Mouse (Mus musculus) liver, embryonic 13.5 days (tissue): Measurements from ENCODE around the gene Akr1e1. TPM values are rescaled to one million over a fixed set of nuclear protein-coding genes. Genes with fewer than 3 reads are reported as not detected.
A peak's percentile ranks its signal among the peaks of the same experiment; 100 is the strongest.
"Not testable (repeated sequence)": the region's sequence is repeated elsewhere in the genome, so short reads cannot be mapped to it uniquely, and the experiment has no call there.

Source experiments
- ATAC-seq: fragments of 200-750 bp; cut with Nextera tagmentation; 2 replicates; pipeline ENCODE4 v1.8.0; 2017; ENCODE audit warnings: low read depth, mild to moderate bottlenecking, moderate number of reproducible peaks, moderate library complexity
- DNase-seq: peaks from one replicate; pipeline ENCODE4 v3.0.0; 2022
- H3K27ac ChIP-seq: fragments of 300-500 bp; sonication (generic); 2 replicates; pipeline ENCODE4 v1.5.1; 2015; ENCODE audit warnings: moderate library complexity, mild to moderate bottlenecking, inconsistent platforms
- H3K27me3 ChIP-seq: fragments of 300-500 bp; sonication (generic); 2 replicates; pipeline ENCODE4 v1.6.1; 2015; ENCODE audit warnings: mild to moderate bottlenecking, inconsistent platforms
- H3K36me3 ChIP-seq: fragments of 300-500 bp; sonication (generic); 2 replicates; pipeline ENCODE4 v1.6.1; 2015; ENCODE audit warnings: mild to moderate bottlenecking, inconsistent platforms
- H3K4me1 ChIP-seq: fragments of 300-500 bp; sonication (generic); replicated peaks from 2 replicates; pipeline ENCODE4 v1.6.1; 2015; ENCODE audit warnings: inconsistent platforms
- H3K4me2 ChIP-seq: fragments of 300-500 bp; sonication (generic); 2 replicates; pipeline ENCODE4 v1.6.1; 2015; ENCODE audit warnings: inconsistent platforms, mild to moderate bottlenecking, moderate library complexity
- H3K4me3 ChIP-seq: fragments of 300-500 bp; sonication (generic); replicated peaks from 2 replicates; pipeline ENCODE4 v1.5.1; 2015; ENCODE audit warnings: mild to moderate bottlenecking, inconsistent platforms
- H3K9ac ChIP-seq: fragments of 300-500 bp; sonication (generic); 2 replicates; pipeline ENCODE4 v1.6.1; 2015; ENCODE audit warnings: mild to moderate bottlenecking, inconsistent platforms
- H3K9me3 ChIP-seq: fragments of 300-500 bp; sonication (generic); replicated peaks from 2 replicates; pipeline ENCODE4 v1.6.1; 2016; ENCODE audit warnings: inconsistent platforms
- WGBS: fragments of 180-500 bp; shearing (Covaris S2); methylation state at CpG from one replicate; pipeline ENCODE4 v1.1.7; 2015; ENCODE audit not compliant: insufficient replicate concordance; 5-methylcytosine and 5-hydroxymethylcytosine counted together
- polyA plus RNA-seq: library from polyadenylated mRNA; unstranded; fragments of >200 nt; fragmentation: Nextera tagmentation; extraction: Ambion mirVana; gene quantifications from 2 replicates; pipeline ENCODE4 v1.2.1, GENCODE M21; 2015

Gene Akr1e1
- polyA plus RNA-seq: 16.2 and 21.5 TPM in 2 replicates

GRCm38 (mm10) chr13:4608961-4609409, at the start of gene Akr1e1:
Gene Akr1e1 (minus strand): TSS chr13:4609174.
- Histone ChIP-seq H3K4me1 (no peaks in the 10 kb centered on the region), H3K9me3 (no peaks in the 10 kb centered on the region), H3K9ac (peak within 1 kb of the TSS; percentile 74), H3K36me3 (no peaks in the 10 kb centered on the region), H3K4me3 (peak within 1 kb of the TSS; percentile 71), H3K27ac (no peak within 1 kb of the TSS), H3K27me3 (no peaks in the 10 kb centered on the region), H3K4me2 (peak within 1 kb of the TSS; percentile 64)
- 4% methylated on average over 10 of the region's 10 CpGs for WGBS
- DNase-seq (peak; percentile 74), ATAC-seq (peak; percentile 100)

- Histone ChIP-seq H3K9ac (no peak overlapping the region), H3K4me2 (no peak overlapping the region), H3K4me1 (no peaks in the 10 kb centered on the region), H3K27ac (no peak overlapping the region), H3K9me3 (no peaks in the 10 kb centered on the region), H3K4me3 (no peak overlapping the region), H3K27me3 (no peaks in the 10 kb centered on the region), H3K36me3 (no peaks in the 10 kb centered on the region)
- WGBS: 71% methylated on average over 5 of the region's 5 CpGs
- no peak for ATAC-seq
- DNase-seq: no peak
These were observed 49.4 kb upstream of the Akr1e1 start for GRCm38 (mm10) chr13:4658346-4658745.

DNA sequence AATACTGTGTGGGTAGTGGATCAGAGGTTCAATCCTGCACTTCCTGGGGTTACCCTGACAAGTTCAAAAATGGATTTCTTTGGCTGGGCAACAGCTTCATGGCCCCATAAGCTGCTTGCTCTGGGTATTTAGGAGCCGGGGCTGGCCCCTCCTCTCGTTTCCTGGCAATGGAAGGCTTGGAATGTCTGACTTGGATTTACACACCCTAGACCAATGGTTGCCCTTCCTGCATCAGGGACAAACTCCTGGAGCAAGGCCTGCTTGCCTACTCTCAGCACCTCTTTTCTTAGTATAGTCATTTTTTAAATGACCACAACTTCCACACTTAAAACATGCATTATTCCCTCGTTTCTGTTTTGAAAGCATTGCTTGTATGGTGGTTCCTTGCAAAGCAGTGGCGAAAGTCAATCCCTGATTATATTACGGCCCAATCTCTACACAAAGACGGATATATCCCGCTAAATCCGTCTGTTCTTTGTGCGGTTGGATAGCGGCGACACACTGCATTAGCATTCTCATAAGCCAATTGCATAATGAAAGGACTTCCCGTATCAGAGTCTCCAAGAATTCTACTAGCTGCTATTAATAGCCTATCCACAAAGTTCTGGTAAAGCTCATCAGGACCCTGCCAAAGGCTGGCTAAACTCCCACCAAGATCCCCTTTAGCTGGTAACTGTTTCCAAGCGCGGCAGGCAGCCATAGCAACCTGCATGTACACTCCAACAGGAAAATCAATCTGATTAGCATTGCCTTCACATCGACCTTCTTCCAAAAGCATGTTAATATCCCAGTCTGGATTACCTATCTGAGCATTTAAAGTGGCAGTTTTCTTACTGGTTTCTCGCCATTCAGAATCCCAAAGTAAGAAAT, 47.5 kb upstream of the Akr1e1 start:
- no peak for DNase-seq
- H3K9ac ChIP-seq: no peak overlapping the region
- H3K4me1 ChIP-seq: no peaks in the 10 kb centered on the region
- no peaks in the 10 kb centered on the region for H3K27me3 ChIP-seq
- no peak overlapping the region for H3K27ac ChIP-seq
- no peaks in the 10 kb centered on the region for H3K36me3 ChIP-seq
- 69% methylated on average over 16 of the region's 16 CpGs for WGBS
- ATAC-seq: no peak
- H3K4me3 ChIP-seq: no peak overlapping the region
- H3K4me2 ChIP-seq: no peak overlapping the region
- no peaks in the 10 kb centered on the region for H3K9me3 ChIP-seq

GRCm38 (mm10) chr13:4650190-4650589, 41.2 kb upstream of the Akr1e1 start:
- Histone ChIP-seq H3K4me1 (no peaks in the 10 kb centered on the region), H3K9ac (no peak overlapping the region), H3K4me2 (no peak overlapping the region), H3K36me3 (no peaks in the 10 kb centered on the region), H3K27ac (no peak overlapping the region), H3K27me3 (no peaks in the 10 kb centered on the region), H3K9me3 (no peaks in the 10 kb centered on the region), H3K4me3 (no peak overlapping the region)
- ATAC-seq (no peak), DNase-seq (no peak)
- WGBS: 35% methylated on average over 3 of the region's 3 CpGs

- H3K27me3 ChIP-seq: no peaks in the 10 kb centered on the region
- H3K4me3 ChIP-seq: no peak overlapping the region
- no peak overlapping the region for H3K9ac ChIP-seq
- H3K27ac ChIP-seq: no peak overlapping the region
- H3K9me3 ChIP-seq: no peaks in the 10 kb centered on the region
- no peaks in the 10 kb centered on the region for H3K4me1 ChIP-seq
- WGBS: 75% methylated on average over 3 of the region's 3 CpGs
- no peak for DNase-seq
- H3K4me2 ChIP-seq: no peak overlapping the region
- no peaks in the 10 kb centered on the region for H3K36me3 ChIP-seq
- no peak for ATAC-seq
These were observed 36.3 kb upstream of the Akr1e1 start for GRCm38 (mm10) chr13:4645248-4645647.

DNA sequence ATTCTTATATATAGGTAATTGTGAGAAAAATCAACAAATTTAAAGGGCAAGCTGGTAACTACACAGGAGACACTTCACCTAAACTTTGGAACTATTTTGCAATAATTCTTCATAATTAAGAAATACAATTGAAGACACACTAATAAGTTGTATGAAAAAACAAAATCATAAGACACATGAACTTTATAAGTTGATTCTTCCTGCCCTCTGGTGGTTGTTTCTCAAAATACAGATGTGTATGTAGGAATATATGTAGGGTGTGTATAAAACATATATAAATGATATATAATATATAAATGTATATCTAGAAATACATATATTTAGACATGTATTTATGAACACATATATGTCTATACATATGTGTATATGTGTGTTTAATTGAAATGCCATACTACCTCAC, 1.9 kb upstream of the Akr1e1 start:
- DNase-seq (no peak), ATAC-seq (no peak)
- Histone ChIP-seq H3K4me2 (no peak overlapping the region), H3K9me3 (no peaks in the 10 kb centered on the region), H3K4me3 (no peak overlapping the region), H3K36me3 (no peaks in the 10 kb centered on the region), H3K27me3 (no peaks in the 10 kb centered on the region), H3K9ac (no peak overlapping the region), H3K27ac (no peak overlapping the region), H3K4me1 (no peaks in the 10 kb centered on the region)

- no peak for DNase-seq
- no peaks in the 10 kb centered on the region for H3K9me3 ChIP-seq
- peak overlapping the region; percentile 64 for H3K4me2 ChIP-seq
- H3K36me3 ChIP-seq: no peaks in the 10 kb centered on the region
- 20% methylated on average over 9 of the region's 9 CpGs for WGBS
- no peaks in the 10 kb centered on the region for H3K27me3 ChIP-seq
- peak overlapping the region; percentile 71 for H3K4me3 ChIP-seq
- peak; percentile 13 for ATAC-seq
- H3K27ac ChIP-seq: no peak overlapping the region
- no peaks in the 10 kb centered on the region for H3K4me1 ChIP-seq
- H3K9ac ChIP-seq: peak overlapping the region; percentile 74
These were observed 444 bp downstream of the Akr1e1 start for GRCm38 (mm10) chr13:4608530-4608929.

DNA sequence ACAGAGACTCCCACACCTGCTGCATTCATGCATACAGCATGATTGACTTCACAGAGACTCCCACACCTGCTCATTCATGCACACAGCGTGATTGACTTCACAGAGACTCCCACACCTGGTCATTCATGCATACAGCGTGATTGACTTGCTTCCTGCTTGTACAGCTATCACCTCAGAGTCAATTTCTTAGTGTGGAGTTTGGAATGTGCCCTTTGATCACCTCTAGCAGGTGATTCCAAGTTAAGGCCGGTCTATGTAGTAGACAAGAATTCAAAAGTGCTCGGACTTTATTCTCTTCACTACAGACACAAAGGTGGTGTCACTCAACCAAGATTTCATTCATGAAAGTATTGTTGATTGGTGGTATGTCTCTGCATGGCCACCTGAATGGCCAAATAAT, 2.2 kb downstream of the Akr1e1 start:
- no peak for DNase-seq
- H3K4me3 ChIP-seq: no peak overlapping the region
- 74% methylated on average over 4 of the region's 4 CpGs for WGBS
- no peaks in the 10 kb centered on the region for H3K9me3 ChIP-seq
- no peaks in the 10 kb centered on the region for H3K27me3 ChIP-seq
- ATAC-seq: no peak
- H3K4me2 ChIP-seq: no peak overlapping the region
- no peaks in the 10 kb centered on the region for H3K4me1 ChIP-seq
- no peak overlapping the region for H3K9ac ChIP-seq
- no peak overlapping the region for H3K27ac ChIP-seq
- H3K36me3 ChIP-seq: 0 out of 2 replicates have a peak, but pooled peaks cover 8% of the 10 kb centered on the region

DNA sequence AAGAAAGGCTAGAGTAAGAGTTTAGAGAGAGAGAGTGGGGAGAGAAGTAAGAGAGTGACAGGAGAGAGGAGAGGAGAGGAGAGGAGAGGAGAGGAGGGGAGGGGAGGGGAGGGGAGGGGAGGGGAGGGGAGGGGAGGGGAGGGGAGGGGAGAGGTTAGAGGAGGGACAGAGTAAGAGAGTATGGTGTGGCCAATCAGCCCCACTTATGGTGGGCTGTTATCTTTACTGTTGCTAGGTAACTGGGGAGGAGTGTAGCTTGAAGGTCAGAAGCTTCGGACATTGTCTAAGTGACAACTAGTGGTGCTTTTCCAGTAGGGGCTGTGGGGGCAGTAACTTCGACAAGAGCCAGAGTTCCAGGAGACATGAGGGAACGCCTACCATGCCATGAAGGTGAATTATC, 5.5 kb downstream of the Akr1e1 start:
- not testable (repeated sequence) for DNase-seq, H3K27me3 ChIP-seq, H3K27ac ChIP-seq, H3K4me2 ChIP-seq, H3K9ac ChIP-seq, ATAC-seq, H3K4me3 ChIP-seq, H3K9me3 ChIP-seq, H3K4me1 ChIP-seq
- 50% methylated on average over 3 of the region's 3 CpGs for WGBS
- H3K36me3 ChIP-seq: peaks cover 18% of the 10 kb centered on the region; the same call in 1 of the 2 replicates

- H3K27ac ChIP-seq: no peak overlapping the region
- H3K9ac ChIP-seq: no peak overlapping the region
- no peaks in the 10 kb centered on the region for H3K9me3 ChIP-seq
- no peaks in the 10 kb centered on the region for H3K36me3 ChIP-seq
- no peaks in the 10 kb centered on the region for H3K4me1 ChIP-seq
- H3K4me3 ChIP-seq: no peak overlapping the region
- no peak overlapping the region for H3K4me2 ChIP-seq
- ATAC-seq: no peak
- DNase-seq: no peak
- no peaks in the 10 kb centered on the region for H3K27me3 ChIP-seq
- 67% methylated on average over 1 of the region's 1 CpGs for WGBS
These were observed 32.1 kb downstream of the Akr1e1 start for GRCm38 (mm10) chr13:4576921-4577320.

- DNase-seq (no peak), ATAC-seq (no peak)
- WGBS: 58% methylated on average over 1 of the region's 1 CpGs
- Histone ChIP-seq H3K27me3 (no peaks in the 10 kb centered on the region), H3K4me3 (no peak within 1 kb of the TSS), H3K4me2 (no peak within 1 kb of the TSS), H3K27ac (no peak within 1 kb of the TSS), H3K4me1 (no peaks in the 10 kb centered on the region), H3K36me3 (no peaks in the 10 kb centered on the region), H3K9me3 (no peaks in the 10 kb centered on the region), H3K9ac (no peak within 1 kb of the TSS)
These were observed 35.1 kb downstream of the Akr1e1 start, which contains the start of gene Akr1c21 for GRCm38 (mm10) chr13:4573871-4574270. Gene Akr1c21 (plus strand): TSS chr13:4574075.

GRCm38 (mm10) chr13:4565996-4566395, 43.0 kb downstream of the Akr1e1 start:
- Histone ChIP-seq H3K36me3 (no peaks in the 10 kb centered on the region), H3K9ac (no peak overlapping the region), H3K4me1 (no peaks in the 10 kb centered on the region), H3K27me3 (no peaks in the 10 kb centered on the region), H3K4me2 (no peak overlapping the region), H3K9me3 (no peaks in the 10 kb centered on the region), H3K27ac (no peak overlapping the region), H3K4me3 (no peak overlapping the region)
- WGBS: 72% methylated on average over 2 of the region's 2 CpGs
- DNase-seq (no peak), ATAC-seq (no peak)
